Mouse (Mus musculus) heart, embryonic 13.5 days (tissue): ENCODE results near the gene Pkn1. TPM values are rescaled to one million over a fixed set of nuclear protein-coding genes. Genes with fewer than 3 reads are reported as not detected.

Experiments used
- ATAC-seq: fragments of 200-750 bp; cut with Nextera tagmentation; 2 replicates; pipeline ENCODE4 v1.8.0; 2017; ENCODE audit warnings: moderate TSS enrichment; ENCODE audit not compliant: insufficient number of reproducible peaks, low FRiP score, low TSS enrichment; ENCODE audit errors: extremely low read depth
- H3K27ac ChIP-seq: fragments of 300-500 bp; sonication (generic); replicated peaks from 2 replicates; pipeline ENCODE4 v1.5.1; 2015; ENCODE audit warnings: moderate library complexity, mild to moderate bottlenecking, inconsistent platforms
- H3K27me3 ChIP-seq: fragments of 300-500 bp; sonication (generic); replicated peaks from 2 replicates; pipeline ENCODE4 v1.6.1; 2015; ENCODE audit warnings: mild to moderate bottlenecking, inconsistent platforms
- H3K36me3 ChIP-seq: fragments of 300-500 bp; sonication (generic); 2 replicates; pipeline ENCODE4 v1.6.1; 2015; ENCODE audit warnings: mild to moderate bottlenecking, inconsistent platforms
- H3K4me1 ChIP-seq: fragments of 300-500 bp; sonication (generic); 2 replicates; pipeline ENCODE4 v1.6.1; 2015; ENCODE audit warnings: inconsistent platforms
- H3K4me2 ChIP-seq: fragments of 300-500 bp; sonication (generic); 2 replicates; pipeline ENCODE4 v1.6.1; 2015; ENCODE audit warnings: inconsistent platforms, mild to moderate bottlenecking, moderate library complexity
- H3K4me3 ChIP-seq: fragments of 300-500 bp; sonication (generic); 2 replicates; pipeline ENCODE4 v1.5.1; 2015; ENCODE audit warnings: moderate library complexity, mild to moderate bottlenecking, inconsistent platforms
- H3K9ac ChIP-seq: fragments of 300-500 bp; sonication (generic); 2 replicates; pipeline ENCODE4 v1.6.1; 2015; ENCODE audit warnings: inconsistent platforms, mild to moderate bottlenecking, moderate library complexity
- H3K9me3 ChIP-seq: fragments of 300-500 bp; sonication (generic); 2 replicates; pipeline ENCODE4 v1.6.1; 2016; ENCODE audit warnings: inconsistent platforms
- WGBS: fragments of 180-500 bp; shearing (Covaris S2); methylation state at CpG from one replicate; pipeline ENCODE4 v1.1.7; 2015; ENCODE audit warnings: mixed read lengths; 5-methylcytosine and 5-hydroxymethylcytosine counted together
- polyA plus RNA-seq: library from polyadenylated mRNA; unstranded; fragments of >200 nt; fragmentation: Nextera tagmentation; extraction: Ambion mirVana; gene quantifications from 2 replicates; pipeline ENCODE4 v1.2.1, GENCODE M21; 2015

The Pkn1 gene
- polyA plus RNA-seq, 1 experiment from 2014 or later: 20.0 TPM

DNA sequence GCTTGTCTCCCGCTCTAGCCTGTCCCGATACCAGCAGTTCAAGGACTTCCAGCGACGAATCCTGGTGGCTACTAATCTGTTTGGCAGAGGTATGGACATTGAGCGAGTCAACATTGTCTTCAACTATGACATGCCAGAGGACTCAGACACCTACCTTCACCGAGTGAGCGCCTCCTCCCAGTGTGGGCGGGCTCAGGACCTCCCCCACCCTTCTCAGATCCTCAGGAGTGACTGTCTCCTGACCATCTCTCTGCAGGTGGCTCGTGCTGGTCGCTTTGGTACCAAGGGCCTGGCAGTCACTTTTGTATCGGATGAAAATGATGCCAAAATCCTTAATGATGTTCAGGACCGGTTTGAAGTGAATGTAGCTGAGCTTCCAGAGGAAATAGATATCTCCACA, 23.7 kb upstream of the Pkn1 start:
- peaks cover 9% of the 10 kb centered on the region; the same call in 1 of the 2 replicates for H3K4me1 ChIP-seq
- no peak overlapping the region for H3K4me3 ChIP-seq
- WGBS: 86% methylated on average over 12 of the region's 12 CpGs
- H3K27me3 ChIP-seq: no peaks in the 10 kb centered on the region
- H3K9ac ChIP-seq: no peak overlapping the region
- H3K27ac ChIP-seq: no peak overlapping the region
- ATAC-seq: no peak
- H3K36me3 ChIP-seq: peaks cover 85% of the 10 kb centered on the region
- H3K4me2 ChIP-seq: no peak overlapping the region
- H3K9me3 ChIP-seq: no peaks in the 10 kb centered on the region

DNA sequence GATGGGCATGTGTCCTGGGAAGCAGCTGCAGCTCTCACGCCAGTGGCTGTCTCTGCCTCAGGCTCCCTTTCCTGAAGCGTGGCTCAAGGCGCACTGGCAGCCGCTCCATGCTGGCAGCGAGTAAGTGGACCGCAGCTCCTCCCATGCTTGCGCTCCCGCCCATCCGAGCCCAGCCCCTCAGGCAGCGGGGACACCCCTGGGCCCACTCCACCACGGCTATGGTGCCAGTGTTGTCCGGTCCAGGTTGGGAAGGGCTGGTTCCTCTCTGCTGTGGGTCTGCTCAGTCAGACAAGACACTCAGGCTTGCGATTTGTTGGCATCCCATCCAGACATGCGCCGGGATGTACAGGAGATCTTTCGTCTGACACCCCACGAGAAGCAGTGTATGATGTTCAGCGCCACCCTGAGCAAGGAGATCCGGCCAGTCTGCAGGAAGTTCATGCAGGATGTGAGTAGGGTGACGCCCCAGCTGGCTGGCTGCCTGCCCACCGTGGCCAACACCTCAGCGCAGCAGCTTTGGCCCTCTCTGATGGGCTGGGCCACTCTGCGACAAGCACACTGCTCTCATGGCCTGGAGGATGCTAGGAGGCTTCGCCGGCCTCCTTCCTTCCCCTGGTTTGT, 22.5 kb upstream of the Pkn1 start:
- Histone ChIP-seq H3K27me3 (no peaks in the 10 kb centered on the region), H3K27ac (peak overlapping the region; percentile 32; the same call in 1 of the 2 replicates), H3K4me2 (no peak overlapping the region), H3K9me3 (no peaks in the 10 kb centered on the region), H3K36me3 (peaks cover 76% of the 10 kb centered on the region), H3K4me1 (peaks cover 20% of the 10 kb centered on the region), H3K4me3 (no peak overlapping the region), H3K9ac (no peak overlapping the region)
- 79% methylated on average over 25 of the region's 25 CpGs for WGBS
- no peak for ATAC-seq

DNA sequence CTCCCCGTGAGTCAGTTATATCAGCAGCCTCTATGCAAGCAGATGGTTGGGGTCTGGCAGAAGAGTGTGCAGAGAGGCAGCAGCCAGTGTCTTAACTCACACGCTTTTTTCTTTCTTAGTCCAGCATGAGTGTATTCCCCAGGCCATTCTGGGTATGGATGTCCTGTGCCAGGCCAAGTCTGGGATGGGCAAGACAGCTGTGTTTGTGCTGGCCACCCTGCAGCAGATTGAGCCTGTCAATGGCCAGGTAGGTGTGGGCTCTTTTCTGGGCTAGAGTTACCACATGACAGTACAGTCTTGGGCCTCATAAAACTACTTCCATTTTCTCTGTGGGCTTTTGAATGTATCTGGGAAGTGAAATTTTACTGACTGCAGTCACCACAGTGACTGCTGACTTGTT, 20.7 kb upstream of the Pkn1 start:
- Histone ChIP-seq H3K27ac (no peak overlapping the region), H3K27me3 (no peaks in the 10 kb centered on the region), H3K9ac (no peak overlapping the region), H3K4me2 (no peak overlapping the region), H3K4me1 (peaks cover 27% of the 10 kb centered on the region), H3K36me3 (peaks cover 58% of the 10 kb centered on the region), H3K4me3 (no peak overlapping the region), H3K9me3 (no peaks in the 10 kb centered on the region)
- no peak for ATAC-seq
- 78% methylated on average over 2 of the region's 2 CpGs for WGBS

DNA sequence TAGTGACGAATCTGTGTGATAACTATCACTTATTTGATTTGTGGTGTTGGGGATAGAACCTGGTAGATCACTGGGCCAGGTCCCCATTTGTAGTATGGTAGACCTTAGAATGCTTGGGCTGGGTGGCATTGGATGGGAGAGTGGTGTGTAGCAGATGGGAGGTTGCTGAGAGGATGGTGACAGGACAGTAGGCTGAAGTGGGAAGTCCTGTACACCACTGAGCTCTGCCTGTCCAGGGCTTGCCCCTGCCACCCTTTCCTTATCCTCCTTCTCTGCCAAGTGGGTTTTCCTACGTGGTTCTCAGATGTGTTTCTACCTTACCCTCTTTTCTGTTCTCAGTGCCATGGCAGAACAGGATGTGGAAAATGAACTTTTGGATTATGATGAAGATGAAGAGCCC, 20.1 kb upstream of the Pkn1 start:
- Histone ChIP-seq H3K27me3 (no peaks in the 10 kb centered on the region), H3K27ac (no peak overlapping the region), H3K4me2 (no peak overlapping the region), H3K9ac (no peak overlapping the region), H3K4me1 (peaks cover 27% of the 10 kb centered on the region), H3K4me3 (no peak overlapping the region), H3K9me3 (no peaks in the 10 kb centered on the region), H3K36me3 (peaks cover 52% of the 10 kb centered on the region)
- WGBS: 88% methylated on average over 2 of the region's 2 CpGs
- ATAC-seq: no peak

DNA sequence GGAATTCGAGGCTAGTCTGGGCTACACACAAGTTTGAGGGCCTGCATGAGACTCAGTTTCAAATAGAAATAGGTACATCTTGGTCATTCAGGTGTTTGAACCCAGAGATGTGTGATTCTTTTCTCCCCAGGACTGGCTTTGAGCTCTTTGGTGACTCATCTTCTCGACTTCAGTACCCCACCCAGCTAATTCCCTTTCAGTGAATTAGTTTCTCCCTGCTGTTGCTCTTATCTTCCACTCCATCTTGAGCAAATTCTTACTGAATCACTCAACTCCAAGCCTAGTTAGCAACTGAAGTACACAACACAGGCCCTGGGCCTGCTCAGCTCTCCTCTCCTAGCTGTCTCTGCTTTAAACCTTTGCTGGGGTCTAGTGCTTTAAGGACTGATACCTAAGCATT, 17.6 kb upstream of the Pkn1 start:
- H3K36me3 ChIP-seq: peaks cover 27% of the 10 kb centered on the region
- no peaks in the 10 kb centered on the region for H3K9me3 ChIP-seq
- H3K27ac ChIP-seq: peak overlapping the region; percentile 48; the same call in 1 of the 2 replicates
- H3K9ac ChIP-seq: peak overlapping the region; percentile 87
- no peaks in the 10 kb centered on the region for H3K27me3 ChIP-seq
- WGBS: 52% methylated on average over 2 of the region's 2 CpGs
- H3K4me3 ChIP-seq: peak overlapping the region; percentile 73
- H3K4me2 ChIP-seq: peak overlapping the region; percentile 88
- H3K4me1 ChIP-seq: peaks cover 27% of the 10 kb centered on the region
- ATAC-seq: no peak

DNA sequence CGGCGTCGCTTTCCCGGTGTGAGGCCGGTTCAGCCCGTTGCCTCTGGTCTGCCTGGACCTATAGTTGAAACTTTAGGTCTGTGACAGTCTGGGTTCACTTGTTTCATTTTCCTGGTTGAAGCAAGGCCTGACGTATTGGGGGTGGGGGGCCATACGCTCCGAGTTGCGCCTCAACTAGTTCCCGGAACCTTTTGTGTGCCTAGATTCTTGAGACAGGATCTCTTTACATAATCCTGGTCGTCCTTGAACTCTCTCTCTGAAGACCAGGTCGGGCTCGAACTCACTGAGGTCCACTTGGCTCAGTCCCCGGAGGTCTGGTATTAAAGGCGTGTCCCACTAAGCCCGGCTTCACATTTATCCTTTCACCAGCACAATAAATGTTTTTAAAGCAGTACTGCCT, 16.8 kb upstream of the Pkn1 start:
- ATAC-seq: no peak
- Histone ChIP-seq H3K9ac (peak overlapping the region; percentile 87), H3K4me2 (peak overlapping the region; percentile 88), H3K36me3 (peaks cover 19% of the 10 kb centered on the region), H3K4me1 (peaks cover 23% of the 10 kb centered on the region), H3K9me3 (no peaks in the 10 kb centered on the region), H3K27me3 (no peaks in the 10 kb centered on the region), H3K27ac (peak overlapping the region; percentile 86), H3K4me3 (peak overlapping the region; percentile 73)
- WGBS: 1% methylated on average over 17 of the region's 17 CpGs

DNA sequence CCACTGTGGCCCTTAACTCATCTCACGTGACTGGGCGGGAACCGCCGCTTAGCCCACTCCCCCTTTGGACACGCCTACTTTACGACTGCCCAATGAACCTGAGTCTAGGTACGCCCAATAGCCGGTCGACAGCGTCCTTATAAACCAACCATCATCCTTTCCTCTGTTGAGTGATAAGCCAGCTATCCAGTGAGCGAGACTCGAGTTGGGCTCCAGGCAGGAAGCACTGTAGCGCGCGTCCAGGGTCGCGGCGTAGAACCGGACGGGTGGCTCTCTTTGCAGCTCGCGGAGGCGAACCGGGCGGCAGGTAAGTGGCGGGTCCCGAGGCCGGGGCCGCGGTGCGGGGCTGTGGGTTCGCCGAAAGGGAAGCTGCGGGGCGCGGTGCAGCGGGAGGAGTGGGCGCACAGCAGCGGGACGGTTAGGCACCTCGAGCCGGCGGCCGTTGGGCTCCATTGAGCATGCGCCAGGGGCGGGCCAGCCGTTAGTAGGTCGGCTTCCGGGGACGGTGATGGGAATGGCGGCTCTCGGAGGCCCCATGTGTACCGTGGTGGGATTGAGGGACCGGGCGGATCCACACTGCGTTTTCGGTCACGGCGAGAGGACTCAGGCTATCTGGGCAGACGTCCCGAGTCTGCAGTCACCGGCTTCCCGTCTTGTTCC, 16.2 kb upstream of the Pkn1 start, which contains the start of gene Ddx39:
TSS of gene Ddx39 (plus strand) at position 147 of the 660 bp plus-strand sequence.
- Histone ChIP-seq H3K4me3 (peak within 1 kb of the TSS; percentile 73), H3K27me3 (no peaks in the 10 kb centered on the region), H3K4me2 (peak within 1 kb of the TSS; percentile 88), H3K9ac (peak within 1 kb of the TSS; percentile 87), H3K36me3 (peaks cover 13% of the 10 kb centered on the region), H3K4me1 (peaks cover 23% of the 10 kb centered on the region), H3K9me3 (no peaks in the 10 kb centered on the region), H3K27ac (peak within 1 kb of the TSS; percentile 86)
- peak; percentile 98 for ATAC-seq
- WGBS: under 1% methylated on average over 63 of the region's 63 CpGs

DNA sequence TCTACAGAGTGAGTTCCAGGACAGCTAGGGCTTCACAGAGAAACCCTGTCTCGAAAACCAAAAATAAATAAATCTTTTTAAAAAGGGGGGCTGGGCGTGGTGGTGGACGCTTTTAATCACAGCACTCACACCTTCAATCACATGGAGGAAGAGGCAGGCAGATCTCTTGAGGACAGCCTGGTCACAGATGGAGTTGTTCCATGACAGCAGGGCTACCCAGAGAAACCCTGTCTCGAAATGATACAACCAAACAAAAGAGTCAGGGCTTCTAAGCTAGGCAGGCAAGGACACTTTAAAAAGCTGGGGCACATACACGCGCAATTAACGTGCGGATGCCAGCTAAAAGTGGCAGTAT, 15.7 kb upstream of the Pkn1 start:
- peak overlapping the region; percentile 73 for H3K4me3 ChIP-seq
- peaks cover 8% of the 10 kb centered on the region for H3K36me3 ChIP-seq
- peak overlapping the region; percentile 88 for H3K4me2 ChIP-seq
- H3K4me1 ChIP-seq: peaks cover 23% of the 10 kb centered on the region
- H3K9ac ChIP-seq: peak overlapping the region; percentile 58; the same call in 1 of the 2 replicates
- WGBS: 19% methylated on average over 8 of the region's 8 CpGs
- no peaks in the 10 kb centered on the region for H3K27me3 ChIP-seq
- no peak for ATAC-seq
- peak overlapping the region; percentile 86 for H3K27ac ChIP-seq
- no peaks in the 10 kb centered on the region for H3K9me3 ChIP-seq

DNA sequence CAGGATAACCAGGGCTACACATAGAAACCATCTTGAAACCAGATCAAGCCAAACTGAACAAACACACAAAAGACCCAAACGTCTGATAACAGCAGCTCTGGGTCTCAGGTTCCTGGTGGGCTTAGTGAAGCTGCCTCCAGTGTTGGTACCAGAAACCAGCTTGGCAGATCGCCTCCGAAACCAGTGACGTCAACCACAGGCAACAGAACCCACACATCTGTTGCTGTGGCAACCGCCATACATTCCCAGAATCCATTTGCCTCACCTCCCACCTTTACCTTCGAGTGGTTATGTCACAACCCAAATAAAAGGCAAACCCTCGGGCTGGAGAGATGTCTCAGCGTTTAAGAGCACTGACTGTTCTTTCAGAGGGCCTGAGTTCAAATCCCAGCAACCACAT, 8.6 kb upstream of the Pkn1 start:
- ATAC-seq: no peak
- Histone ChIP-seq H3K9ac (no peak overlapping the region), H3K4me1 (0 out of 2 replicates have a peak, but pooled peaks cover 4% of the 10 kb centered on the region), H3K4me3 (no peak overlapping the region), H3K9me3 (no peaks in the 10 kb centered on the region), H3K4me2 (no peak overlapping the region), H3K27ac (no peak overlapping the region), H3K36me3 (no peaks in the 10 kb centered on the region), H3K27me3 (no peaks in the 10 kb centered on the region)
- WGBS: 68% methylated on average over 8 of the region's 8 CpGs

DNA sequence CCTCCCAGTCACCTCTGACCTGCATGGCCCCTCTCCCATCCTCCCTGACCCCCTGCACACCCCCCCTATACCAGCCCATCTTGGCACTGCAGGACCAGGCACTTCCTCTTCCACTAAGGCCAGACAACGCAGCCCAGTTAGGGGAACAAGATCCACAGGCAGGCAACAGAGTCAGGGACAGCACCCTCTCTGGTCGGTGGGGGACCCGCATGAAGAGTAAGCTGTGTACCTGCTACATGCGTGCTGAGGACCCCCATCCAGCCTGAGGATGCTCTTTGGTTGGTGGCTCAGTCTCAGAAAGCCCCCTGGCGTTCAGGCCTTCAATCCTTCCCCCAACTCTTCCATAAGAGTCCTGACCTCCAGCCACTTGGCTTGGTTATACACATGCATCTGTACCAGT, 7.4 kb upstream of the Pkn1 start:
- Histone ChIP-seq H3K9ac (0 out of 2 replicates have a peak overlapping the region, but pooled peaks have one; percentile 19), H3K4me2 (no peak overlapping the region), H3K27ac (no peak overlapping the region), H3K4me1 (0 out of 2 replicates have a peak, but pooled peaks cover 4% of the 10 kb centered on the region), H3K27me3 (no peaks in the 10 kb centered on the region), H3K4me3 (no peak overlapping the region), H3K36me3 (no peaks in the 10 kb centered on the region), H3K9me3 (no peaks in the 10 kb centered on the region)
- ATAC-seq: no peak
- 55% methylated on average over 5 of the region's 5 CpGs for WGBS

DNA sequence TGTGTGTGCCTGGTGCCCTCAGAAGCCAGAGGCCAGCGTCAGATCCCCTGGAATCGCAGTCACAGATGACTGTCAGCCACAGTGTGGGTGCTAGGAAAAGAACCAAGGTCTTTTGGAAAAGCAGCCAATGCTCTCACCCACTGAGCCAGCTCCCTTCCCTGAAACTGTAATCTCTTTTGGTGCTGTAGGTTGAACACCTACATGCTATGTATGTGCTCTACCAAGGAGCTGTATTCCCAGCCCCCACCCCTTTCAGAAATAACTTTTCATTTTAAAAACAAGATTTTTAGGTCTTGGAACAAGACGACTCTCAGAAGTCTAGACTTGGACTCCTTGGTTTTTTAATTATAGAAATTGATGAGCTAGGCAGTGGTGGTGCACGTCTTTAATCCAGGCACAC, 4.4 kb upstream of the Pkn1 start:
- no peak for ATAC-seq
- no peaks in the 10 kb centered on the region for H3K27me3 ChIP-seq
- H3K9me3 ChIP-seq: no peaks in the 10 kb centered on the region
- 74% methylated on average over 4 of the region's 4 CpGs for WGBS
- H3K9ac ChIP-seq: no peak overlapping the region
- H3K4me3 ChIP-seq: no peak overlapping the region
- H3K36me3 ChIP-seq: no peaks in the 10 kb centered on the region
- H3K4me1 ChIP-seq: peaks cover 26% of the 10 kb centered on the region
- H3K4me2 ChIP-seq: no peak overlapping the region
- no peak overlapping the region for H3K27ac ChIP-seq
